Comparison of ENCODE assay signal across 28 mouse cellular contexts in genomic region chr10:87873516-87873915, GRCm38 (mm10).
"Had no signal": no experiment of that assay in that cellular context is flagged by ENCODE, and none has a peak within 500 bp of the region (broad histone marks: within the 10 kb centered on the region; RNA-seq: fewer than 3 reads in every experiment).

No protein-coding gene starts in this region.

- ATAC-seq: hindbrain, postnatal 0 days; inflammation-experienced regulatory T-cells, adult 6 months; intestine, embryonic 15.5 days; intestine, embryonic 16.5 days had no signal

- H3K36me3 ChIP-seq: heart, embryonic 15.5 days; hindbrain, embryonic 10.5 days; hindbrain, embryonic 12.5 days; hindbrain, embryonic 13.5 days; hindbrain, embryonic 15.5 days; intestine, embryonic 15.5 days; kidney, embryonic 15.5 days had no signal

- H3K4me1 ChIP-seq: intestine, embryonic 15.5 days; kidney, embryonic 15.5 days had no signal

- H3K4me2 ChIP-seq: heart, embryonic 11.5 days; heart, embryonic 12.5 days; heart, embryonic 13.5 days; heart, embryonic 15.5 days; hindbrain, embryonic 12.5 days; hindbrain, embryonic 13.5 days; hindbrain, embryonic 14.5 days; hindbrain, embryonic 15.5 days; intestine, embryonic 15.5 days; kidney, embryonic 15.5 days had no signal

- H3K27me3 ChIP-seq: heart, embryonic 12.5 days; heart, embryonic 13.5 days; heart, embryonic 15.5 days; hindbrain, embryonic 12.5 days; hindbrain, embryonic 13.5 days; hindbrain, embryonic 15.5 days; intestine, embryonic 15.5 days had no signal

- H3K27ac ChIP-seq: heart, embryonic 10.5 days; hindbrain, embryonic 10.5 days; hindbrain, embryonic 12.5 days; hindbrain, embryonic 13.5 days; hindbrain, embryonic 14.5 days; hindbrain, embryonic 15.5 days; hindbrain, postnatal 0 days; intestine, embryonic 15.5 days; kidney, embryonic 15.5 days; kidney, postnatal 0 days; layer of hippocampus, adult 2 months; left cerebral cortex, adult 2 months had no signal

- DNase-seq: heart, postnatal 10 days; heart, postnatal 14 days; heart, postnatal 36 days; heart, postnatal 4 days; kidney, adult 18-20 months; kidney, adult 8-10 months; kidney, postnatal 10 days; kidney, postnatal 4 days; layer of hippocampus, adult 9-11 months; layer of hippocampus, postnatal 36 days had no signal

- H3K9ac ChIP-seq: heart, embryonic 12.5 days; heart, embryonic 13.5 days; heart, embryonic 15.5 days; hindbrain, embryonic 12.5 days; hindbrain, embryonic 13.5 days; hindbrain, embryonic 14.5 days; hindbrain, embryonic 15.5 days; intestine, embryonic 15.5 days; kidney, embryonic 15.5 days had no signal

- H3K9me3 ChIP-seq: heart, embryonic 10.5 days; heart, embryonic 12.5 days; heart, embryonic 13.5 days; heart, embryonic 15.5 days; hindbrain, embryonic 10.5 days; hindbrain, embryonic 12.5 days; hindbrain, embryonic 13.5 days; hindbrain, embryonic 15.5 days; intestine, embryonic 15.5 days; kidney, embryonic 15.5 days had no signal

- H3K4me3 ChIP-seq: heart, embryonic 10.5 days; heart, embryonic 12.5 days; heart, embryonic 13.5 days; heart, embryonic 15.5 days; hindbrain, embryonic 10.5 days; hindbrain, embryonic 12.5 days; hindbrain, embryonic 13.5 days; hindbrain, embryonic 15.5 days; intestine, embryonic 15.5 days; kidney, embryonic 15.5 days; layer of hippocampus, adult 2 months; left cerebral cortex, adult 2 months had no signal
